Mouse (Mus musculus) embryo, embryonic 11 days (tissue): ENCODE results near the gene Fez1.

Source experiments
- DNase-seq: peaks from one replicate; pipeline ENCODE4 v3.0.0-alpha.2; 2015

Fez1 gene

GRCm38 (mm10) chr9:36821644-36822000, at the start of gene Fez1:
Fez1 (plus strand) TSS chr9:36821864.
- DNase-seq = peak; percentile 93

DNA sequence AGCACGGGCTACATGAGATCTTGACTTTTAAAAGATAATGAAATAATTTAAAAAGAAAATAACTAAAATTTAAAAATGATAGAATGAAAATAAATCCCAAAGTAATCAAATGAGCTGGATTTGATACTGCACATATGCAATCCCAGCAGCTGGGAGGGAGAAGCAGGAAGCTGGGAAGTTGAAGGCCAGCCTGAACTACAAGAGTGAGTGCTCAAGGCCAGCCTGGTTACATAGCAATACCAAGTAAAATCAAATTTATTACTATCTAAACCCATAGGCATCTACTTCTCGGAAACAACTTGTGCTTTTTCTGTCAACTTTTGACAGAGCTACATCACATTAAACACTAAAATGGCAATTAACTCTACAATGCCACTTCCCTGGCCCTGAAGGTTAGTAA, 37.7 kb upstream of the Fez1 start:
- DNase-seq = no peak

DNA sequence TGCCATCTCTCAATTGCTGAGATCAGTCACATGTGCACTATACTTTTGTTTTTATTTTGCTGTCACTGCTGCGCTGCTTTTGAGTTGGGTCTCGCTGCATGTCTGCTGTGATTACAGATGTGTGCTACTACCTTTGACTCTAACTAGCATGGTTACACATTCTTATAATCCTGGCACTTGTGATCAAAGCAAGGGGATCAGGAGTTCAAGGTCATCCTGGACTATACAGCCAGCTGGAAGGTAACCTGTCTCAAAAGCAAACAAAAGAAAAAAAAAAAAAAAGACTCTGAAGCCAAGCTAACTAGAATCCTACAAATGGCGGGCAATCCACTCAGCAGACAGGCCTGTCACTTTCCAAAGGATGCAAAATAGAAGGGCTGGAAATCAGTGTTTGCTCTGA, 29.5 kb upstream of the Fez1 start:
- DNase-seq = no peak

GRCm38 (mm10) chr9:36794487-36794886, 27.2 kb upstream of the Fez1 start:
- DNase-seq = no peak

DNA sequence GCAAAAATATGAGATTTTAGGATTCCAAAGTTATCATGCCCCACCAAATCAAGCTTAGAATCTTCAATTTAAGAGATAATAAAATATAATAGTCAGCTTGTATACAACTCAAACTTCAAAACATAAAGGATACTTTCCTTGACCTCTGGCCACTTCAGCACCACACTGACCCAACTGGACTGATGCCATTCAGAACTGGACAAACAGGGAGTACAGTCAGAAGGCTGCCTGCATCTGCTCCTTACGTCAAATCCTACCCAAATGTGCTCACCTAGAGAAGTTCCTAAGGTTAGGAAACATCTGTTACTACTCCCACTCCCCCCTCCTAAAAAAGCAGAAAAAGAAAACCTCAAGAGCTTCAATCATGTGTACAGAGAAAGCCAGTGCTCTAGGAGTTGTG, 26.1 kb upstream of the Fez1 start:
- no peak for DNase-seq

DNA sequence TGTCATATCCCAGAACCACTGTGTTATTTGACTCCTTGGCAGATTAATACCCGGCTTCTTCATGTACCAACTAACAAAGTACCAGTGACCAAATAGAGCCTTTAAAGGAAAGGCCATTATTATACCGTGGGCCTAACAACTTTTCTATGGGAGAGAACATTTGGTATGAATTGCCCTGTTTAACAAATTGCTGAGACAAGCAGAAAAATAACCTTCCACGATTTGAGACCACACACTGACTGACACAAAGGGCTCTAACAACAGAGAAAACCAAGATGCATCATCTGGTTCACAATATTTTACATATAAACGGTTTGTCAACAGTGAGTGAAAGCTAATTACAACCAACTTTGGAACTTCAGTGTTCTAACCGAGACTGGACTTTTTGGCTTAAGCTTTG, 25.4 kb upstream of the Fez1 start:
- peak; percentile 2 for DNase-seq

DNA sequence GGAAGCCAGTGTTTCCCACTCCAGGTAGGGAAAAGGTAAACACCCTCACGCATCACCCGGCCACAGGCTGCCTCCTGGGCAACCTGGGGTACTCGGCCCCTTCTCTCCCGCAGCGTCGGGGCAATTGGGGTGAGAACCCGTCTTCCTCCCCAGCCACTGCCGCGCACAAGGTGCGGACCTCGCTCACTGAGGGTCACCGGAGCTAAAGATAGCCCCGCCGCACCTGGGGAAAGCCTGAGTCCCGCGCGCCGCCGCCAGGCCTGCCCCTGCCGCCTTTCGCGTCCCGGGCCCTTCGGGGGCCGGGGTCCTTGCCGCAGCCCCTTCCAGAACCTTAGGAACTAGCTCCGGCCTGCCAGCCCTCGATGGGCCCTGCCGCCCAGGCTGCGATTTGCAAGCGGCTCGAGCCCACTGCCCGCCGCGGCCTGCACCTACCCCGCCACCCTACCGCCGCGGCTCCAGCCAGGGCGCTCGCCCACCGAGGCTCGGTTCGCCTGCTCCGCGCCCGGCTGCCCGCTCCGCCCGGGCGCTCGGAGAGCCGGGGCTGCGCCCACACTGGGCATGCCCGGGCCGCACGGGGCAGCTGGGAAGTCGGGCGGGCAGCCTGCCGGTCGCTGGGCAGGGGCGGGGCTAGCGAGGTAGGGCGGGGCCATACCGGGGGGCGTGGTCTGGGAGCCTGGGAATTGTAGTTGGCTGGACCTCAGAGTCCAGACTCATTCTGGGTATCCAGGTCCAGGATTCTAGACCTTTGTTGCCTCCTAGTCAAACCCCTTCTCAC, 24.7 kb upstream of the Fez1 start, which contains the start of gene Ei24:
Gene Ei24, minus strand, starts transcription at position 613 of the 775 bp plus-strand sequence.
- DNase-seq = peak; percentile 91

GRCm38 (mm10) chr9:36801961-36802360, 19.7 kb upstream of the Fez1 start:
- no peak for DNase-seq

DNA sequence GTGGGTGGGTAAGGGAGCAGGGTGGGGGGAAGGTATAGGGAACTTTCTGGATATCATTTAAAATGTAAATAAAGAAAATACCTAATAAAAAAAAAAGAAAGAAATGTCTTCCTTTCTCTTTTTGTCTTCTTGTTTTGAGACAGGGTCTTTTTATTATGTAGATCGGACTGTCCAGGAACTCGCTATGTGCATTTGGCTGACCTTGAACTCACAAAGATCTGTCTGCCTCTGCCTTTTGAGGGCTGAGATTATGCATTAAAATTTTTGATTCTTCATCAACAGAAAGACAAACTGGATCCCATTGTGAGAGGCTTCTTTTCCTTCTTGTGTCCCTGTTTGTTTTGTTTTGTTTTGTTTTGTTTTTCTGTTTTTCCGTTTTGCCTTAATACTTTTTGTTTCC, 18.7 kb upstream of the Fez1 start:
- no peak for DNase-seq

DNA sequence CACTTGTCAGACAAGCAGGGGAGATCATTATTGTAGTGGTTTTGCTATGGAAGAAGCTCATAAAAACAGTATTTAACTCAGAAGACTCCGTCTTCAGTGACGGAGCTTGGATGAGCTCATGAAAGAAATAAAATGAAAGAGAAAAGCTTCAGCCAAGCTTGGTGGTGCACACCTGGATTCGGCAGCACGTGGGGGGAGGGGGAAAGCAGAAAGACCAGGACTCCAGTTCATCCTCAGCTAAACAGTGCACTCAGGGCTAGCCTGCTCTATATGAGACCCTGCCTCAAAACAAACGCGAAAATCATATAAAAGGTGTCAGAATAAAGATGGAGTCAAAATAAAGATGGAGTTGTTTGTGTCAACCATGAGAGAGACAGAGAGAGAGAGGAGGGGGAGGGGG, 18.3 kb upstream of the Fez1 start:
- no peak for DNase-seq

- DNase-seq = no peak
Measured at GRCm38 (mm10) chr9:36803926-36804325, 17.7 kb upstream of the Fez1 start.

DNA sequence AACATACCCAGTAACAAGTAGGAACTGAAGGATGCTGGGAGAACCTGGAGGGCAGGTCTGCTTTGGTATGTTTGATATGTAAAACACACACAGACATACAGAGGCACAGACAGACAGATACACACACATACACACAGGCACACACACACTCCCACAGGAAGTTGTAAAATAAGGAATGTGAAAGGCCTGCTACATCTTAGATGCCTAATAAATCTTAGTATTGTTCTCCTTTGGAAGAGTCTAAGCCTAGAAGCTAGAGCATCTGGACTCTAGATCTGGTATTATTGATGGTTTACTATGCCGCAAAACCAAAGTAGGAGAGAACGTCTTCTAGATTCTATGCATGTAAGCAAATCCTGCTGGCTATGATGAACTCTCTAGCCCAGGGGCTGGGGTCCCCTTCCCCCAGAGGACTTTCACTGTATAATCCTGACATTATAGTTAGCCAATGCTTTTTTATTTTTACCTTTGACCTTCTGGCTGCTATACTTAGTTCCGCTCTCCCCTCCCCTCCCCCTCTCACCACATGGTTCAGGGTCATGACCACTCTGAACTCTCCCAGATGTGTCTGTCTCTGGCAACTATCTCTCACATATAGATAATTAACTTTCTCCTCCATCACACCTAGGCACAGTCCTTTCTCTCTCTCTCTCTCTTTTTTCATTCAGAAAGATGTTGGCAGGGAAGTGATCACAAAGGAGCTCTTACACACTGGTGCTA, 16.2 kb upstream of the Fez1 start:
- no peak for DNase-seq

DNA sequence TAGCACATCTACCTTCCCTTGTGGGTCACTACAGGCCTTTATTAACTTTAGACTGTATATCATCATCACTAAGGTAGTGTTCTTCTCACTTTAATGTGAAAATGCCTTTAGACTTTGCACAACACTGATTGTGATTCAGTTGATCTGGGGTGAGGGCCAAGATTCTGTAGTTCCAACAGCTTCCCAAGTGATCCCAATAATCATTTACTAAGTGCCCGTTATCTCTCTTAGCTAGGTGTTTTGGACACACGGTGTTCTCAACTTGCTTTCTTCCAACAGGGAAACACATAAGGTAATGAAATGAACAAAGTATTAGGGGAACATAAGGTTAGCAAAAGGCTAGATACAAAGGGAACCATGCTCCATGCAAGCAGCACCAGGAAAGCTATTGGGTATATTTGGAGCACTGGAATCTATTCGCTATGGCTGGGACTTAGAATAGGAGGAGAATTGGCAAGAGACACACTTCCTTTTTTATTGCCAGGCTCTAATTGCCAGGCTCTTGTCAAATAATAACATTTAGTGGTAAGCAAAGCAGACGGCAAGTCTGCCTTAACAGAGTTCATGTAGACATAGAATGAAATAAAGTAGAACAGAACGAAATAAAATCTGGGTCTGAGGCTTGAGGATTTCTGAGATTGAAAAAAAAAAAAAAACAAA, 13.4 kb upstream of the Fez1 start:
- no peak for DNase-seq

- DNase-seq = no peak
Measured at GRCm38 (mm10) chr9:36814486-36814885, 7.2 kb upstream of the Fez1 start.

- no peak for DNase-seq
Measured at GRCm38 (mm10) chr9:36818905-36819304, 2.8 kb upstream of the Fez1 start.

GRCm38 (mm10) chr9:36820969-36821643, 558 bp upstream of the Fez1 start:
- peak; percentile 70 for DNase-seq

DNA sequence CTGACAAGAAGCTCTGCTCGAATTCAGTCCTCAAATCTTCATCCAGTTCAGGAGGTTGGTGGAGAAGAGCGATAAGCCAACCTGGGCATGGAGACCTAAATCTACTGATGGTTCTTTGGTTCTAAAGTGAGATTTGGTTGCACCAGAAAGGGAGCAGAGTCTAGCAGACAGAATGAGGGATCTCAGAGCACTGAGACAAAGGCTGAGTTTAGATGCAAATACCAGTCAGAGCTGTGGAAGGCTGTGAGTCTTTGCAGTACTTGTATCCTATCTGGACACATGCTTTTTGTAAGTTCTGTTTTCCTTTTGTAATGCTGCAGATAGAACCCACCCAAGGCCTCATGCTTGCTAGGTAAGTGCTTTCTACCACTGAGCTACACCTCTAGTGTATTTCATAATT, 360 bp downstream of the Fez1 start:
- no peak for DNase-seq

GRCm38 (mm10) chr9:36826612-36827363, 5.1 kb downstream of the Fez1 start:
- no peak for DNase-seq

GRCm38 (mm10) chr9:36831401-36831800, 9.7 kb downstream of the Fez1 start:
- DNase-seq = no peak

- peak; percentile 93 for DNase-seq
Measured at GRCm38 (mm10) chr9:36832529-36832928, 10.9 kb downstream of the Fez1 start.

DNA sequence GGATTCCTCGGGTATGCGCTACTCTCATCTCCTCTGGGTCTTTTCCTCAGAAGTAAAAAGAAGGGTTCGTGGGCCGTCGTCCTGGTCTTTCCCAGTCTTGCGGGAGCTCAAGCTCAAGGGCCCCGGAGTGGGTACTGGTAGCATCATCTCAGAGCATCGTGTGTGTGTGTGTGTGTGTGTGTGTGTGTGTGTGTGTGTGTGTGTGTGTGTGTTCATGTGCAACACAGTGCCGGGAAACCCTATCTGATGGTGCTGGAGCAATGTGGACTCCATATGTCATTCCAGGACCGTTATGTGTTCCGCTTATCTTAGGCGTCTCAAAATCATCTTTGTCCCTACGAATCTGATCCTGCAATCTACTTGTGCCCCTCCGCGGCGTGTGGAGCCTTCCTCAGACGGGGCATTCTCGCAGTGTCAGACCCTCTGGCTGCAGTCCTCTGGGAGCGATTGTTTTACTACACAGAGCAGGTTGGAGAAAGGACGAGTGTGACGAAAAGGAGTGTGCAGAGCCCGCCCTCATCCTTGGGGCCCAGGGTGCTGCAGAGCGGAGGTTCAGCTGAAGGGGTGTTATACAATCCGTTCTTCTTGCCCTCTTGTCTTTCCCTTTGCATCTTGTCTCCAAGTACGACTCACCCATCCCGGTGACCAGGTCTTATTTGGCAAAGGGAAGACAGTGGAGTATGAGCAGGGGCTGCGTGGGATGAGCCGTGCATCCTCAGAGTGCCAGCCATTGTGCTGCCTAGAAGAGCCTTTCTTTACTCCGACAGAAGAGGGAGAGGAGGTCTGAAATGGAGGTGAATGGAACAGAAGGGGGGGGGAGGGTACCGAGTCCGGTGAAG, 11.6 kb downstream of the Fez1 start:
- peak; percentile 69 for DNase-seq

DNA sequence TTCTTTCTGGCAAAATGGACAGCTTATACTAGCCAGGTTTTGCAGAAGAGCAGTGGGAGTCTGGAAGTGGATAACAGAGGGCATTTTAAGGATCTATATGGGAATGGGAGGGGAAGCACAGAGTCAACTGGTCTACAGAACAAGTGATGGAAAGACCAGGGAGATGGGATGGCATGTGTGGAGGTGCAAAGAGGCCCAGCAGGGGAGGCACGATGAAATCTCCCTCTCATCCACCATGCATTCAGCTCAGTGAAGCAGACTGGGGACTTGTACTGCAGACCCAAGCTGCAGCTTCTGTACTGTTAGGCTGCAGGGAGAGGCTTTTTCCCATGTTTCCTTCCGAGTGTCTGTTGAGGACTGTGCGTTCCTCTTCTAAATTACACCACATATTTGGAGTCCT, 12.2 kb downstream of the Fez1 start:
- peak; percentile 20 for DNase-seq
